Mouse (Mus musculus): ENCODE data around the gene Dlx5.
A peak's percentile ranks its signal among the peaks of the same experiment; 100 is the strongest.

Dlx5 gene

DNA sequence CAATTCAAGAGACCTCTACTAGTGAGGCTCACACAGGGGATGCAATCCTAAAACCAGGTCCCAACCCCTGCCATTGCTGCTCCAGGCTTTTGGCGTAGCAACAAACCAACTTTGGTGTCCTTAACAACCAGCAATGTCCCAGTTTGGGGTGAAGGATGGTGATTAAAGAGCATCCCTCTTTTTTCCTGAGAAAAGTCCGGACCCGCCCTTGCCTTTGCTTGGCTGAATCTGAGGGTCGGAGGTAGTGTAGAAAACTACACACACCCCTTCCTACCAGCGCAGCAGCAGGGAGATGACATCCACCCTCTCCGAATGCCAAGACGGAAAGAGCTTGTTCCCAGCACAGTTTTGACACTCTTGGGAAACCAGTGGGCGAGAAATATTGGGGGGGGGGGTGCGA, 6.2 kb downstream of the Dlx5 start:
- peak in 1 of 2 experiments; percentile 5 for DNase-seq

DNA sequence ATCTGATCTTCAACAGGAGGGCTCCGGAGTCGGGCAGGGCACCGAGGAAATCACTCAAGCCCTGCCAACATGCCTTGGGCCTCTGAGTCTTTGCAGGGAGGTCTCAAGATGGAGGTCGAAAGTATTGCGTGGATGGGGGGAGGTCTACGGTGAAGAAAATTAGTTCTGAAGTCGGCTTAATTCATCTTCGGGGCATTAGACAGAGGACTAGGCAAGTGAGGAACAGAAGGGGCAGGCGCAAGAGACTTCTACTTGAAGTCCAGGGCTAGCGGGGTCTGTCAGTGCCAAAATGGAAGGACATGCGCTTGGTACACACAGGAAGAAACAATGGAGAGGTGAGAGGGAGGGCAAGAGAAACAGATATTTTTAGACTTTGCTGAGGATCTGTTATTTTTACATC, 6.7 kb downstream of the Dlx5 start:
- DNase-seq = peak in 1 of 2 experiments; percentile 5

DNA sequence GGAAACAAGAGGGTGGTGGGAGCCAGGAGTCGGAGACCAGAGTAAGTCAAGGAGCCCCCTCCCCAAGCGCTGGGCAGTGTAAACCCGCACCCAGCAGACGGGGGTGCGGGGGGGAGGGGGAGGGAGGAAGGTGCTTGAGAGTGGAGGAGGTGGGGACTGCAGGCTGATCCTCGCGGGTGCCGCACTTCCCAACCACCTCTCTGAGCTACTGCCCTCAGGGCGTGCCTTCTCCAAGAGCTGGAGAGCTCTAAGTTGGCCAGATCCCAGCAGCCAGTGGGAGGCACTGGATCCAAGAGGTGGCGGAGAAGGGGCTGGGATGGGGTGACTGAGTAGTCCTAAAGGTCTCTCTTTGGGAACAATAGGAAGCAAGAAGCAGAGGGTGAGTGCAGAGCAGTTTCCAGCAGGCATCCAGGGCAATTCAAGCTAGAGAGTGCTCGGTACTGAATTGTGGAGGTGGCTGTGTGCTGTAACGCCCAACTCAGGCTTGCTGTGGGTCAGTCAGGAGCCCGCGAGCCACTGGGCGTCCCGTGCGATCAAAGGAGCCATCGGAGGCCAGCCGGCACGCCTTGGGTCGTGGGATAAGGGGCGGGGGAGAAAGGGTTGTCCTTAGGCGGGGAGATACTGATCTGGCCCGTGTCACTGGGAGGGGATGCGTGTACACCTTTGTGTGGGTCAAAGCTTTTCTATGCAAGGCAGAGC, 7.7 kb downstream of the Dlx5 start:
- DNase-seq = peak in 1 of 2 experiments; percentile 14

DNA sequence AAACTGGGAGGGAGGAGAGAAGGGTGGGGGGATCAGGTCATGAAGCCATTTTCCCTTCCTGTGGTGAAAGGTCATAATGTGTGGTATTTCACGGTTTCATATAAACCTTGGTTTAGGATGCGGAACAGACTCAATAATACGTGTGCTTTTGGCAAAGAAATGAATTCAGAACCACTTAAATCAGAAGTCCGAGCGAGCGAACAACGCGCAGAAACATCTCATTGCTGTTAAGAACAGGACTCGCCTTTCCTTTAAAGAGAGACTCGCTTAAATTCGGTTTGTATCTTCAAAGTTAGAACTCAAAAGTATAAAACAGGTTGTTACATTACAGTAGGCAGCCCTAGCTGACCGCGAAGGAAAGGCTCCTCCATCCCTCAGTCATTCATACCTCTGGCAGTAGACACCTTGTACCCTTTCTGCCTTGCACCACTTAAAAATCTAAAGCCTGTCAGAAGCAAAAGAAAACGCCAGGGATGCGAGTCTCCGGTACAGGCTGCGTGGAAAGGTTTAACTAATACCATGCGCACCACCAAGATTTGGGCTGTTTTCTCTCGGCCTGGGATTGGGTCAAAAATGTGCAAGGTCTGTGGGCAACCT, 8.3 kb downstream of the Dlx5 start:
- peak in 1 of 2 experiments; percentile 7 for DNase-seq

DNA sequence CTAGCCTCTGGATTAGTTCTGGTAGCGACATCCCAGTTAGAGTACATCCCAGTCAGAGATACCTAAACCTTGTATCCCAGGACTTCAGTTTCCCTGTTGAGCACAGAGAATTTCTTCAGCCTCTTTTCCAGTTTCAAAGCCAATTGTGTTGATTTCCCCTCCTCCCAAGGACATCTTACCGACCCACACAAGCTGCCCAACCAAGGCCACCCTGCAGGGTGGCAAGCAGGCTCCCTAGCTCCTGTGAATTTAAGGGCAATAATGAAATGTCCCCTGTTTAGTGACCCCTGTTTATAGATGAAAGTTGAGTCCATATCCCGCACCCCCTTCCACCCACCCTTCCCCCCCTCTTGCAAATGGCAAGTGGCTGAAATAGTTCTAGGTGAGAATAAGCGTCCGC, 9.0 kb downstream of the Dlx5 start:
- peak in 1 of 2 experiments; percentile 3 for DNase-seq

DNA sequence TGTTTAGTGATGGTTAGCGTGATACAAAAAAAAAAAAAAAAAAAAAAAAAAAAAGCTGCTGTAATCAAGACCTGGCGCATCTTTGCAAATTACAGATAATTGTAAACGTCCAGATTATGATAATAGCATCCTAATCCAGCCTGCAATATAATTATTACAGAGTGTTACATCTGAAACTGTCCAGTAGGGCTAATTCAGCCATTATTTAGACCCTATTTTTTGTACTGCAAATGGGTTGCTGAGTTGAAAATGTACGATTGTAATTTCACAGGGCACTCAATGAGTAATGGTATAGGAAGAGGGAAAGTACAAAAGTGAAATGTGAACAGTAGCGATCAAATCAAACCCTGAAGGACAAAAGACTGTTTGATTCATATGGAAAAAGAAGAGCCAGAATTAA, 10.2 kb downstream of the Dlx5 start:
- DNase-seq = no peak

DNA sequence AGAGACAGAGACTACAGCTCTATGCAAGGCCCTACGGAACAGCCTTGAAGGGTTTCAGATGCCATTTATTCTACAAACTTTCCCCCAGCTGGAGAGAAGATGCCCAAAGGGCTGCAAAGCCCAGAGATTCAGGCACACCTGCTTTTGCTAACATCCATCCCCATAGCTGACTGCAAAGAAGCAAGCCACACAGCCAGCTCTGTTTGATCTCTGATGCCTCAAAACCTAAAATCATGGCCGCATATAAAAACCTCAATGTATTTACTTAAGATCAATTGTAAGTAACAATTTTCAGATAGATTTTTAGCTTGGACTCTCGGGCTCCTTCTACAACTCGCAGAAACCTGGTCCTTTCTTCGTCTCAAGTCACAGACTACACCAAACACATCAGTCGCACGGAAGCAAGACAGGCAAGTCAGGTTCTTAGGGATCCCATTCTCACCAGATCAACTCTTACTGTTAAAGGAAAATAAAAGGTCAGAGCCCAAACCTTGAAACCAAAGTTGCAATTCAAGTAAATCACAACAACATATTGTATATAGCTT, 10.9 kb downstream of the Dlx5 start:
- no peak for DNase-seq

DNA sequence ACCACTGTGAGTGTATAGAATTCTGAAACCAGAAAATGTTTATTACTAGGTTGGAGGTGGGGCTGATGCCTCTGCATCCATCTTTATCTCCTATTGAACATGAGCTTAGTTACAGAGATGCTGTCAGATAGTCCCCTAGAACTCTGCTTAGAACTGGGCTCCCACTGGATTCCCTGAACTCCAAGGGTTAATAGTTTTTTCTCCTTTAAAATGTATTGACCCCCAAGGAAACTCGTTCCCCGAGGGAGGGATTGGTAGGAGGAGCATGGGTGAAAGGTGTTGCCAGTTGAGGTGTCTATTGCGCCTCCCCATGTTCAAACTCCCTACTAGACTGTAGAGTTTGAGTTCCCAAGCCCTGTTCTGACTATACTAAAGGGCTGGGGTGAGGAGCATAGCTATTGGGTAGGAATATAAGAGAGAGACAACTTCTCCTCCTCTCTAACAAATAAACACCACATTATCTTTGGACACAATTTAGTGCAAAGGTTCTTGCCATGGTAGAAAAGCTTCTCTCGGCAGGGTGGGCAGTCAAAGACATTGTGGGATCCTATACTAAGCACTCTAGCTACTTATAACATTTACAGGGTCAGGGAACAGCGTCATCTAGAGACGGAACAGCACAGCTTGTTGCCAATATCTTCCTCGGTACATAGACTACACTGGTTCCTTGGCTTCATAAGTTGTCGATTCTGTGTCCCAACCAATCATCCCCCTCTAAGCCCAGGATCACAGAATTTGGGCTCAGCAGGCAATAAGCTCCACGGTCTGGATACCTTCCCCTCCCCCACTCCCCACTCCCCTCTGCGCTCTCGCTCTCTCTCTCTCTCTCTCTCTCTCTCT, 11.7 kb downstream of the Dlx5 start:
- DNase-seq = no peak

DNA sequence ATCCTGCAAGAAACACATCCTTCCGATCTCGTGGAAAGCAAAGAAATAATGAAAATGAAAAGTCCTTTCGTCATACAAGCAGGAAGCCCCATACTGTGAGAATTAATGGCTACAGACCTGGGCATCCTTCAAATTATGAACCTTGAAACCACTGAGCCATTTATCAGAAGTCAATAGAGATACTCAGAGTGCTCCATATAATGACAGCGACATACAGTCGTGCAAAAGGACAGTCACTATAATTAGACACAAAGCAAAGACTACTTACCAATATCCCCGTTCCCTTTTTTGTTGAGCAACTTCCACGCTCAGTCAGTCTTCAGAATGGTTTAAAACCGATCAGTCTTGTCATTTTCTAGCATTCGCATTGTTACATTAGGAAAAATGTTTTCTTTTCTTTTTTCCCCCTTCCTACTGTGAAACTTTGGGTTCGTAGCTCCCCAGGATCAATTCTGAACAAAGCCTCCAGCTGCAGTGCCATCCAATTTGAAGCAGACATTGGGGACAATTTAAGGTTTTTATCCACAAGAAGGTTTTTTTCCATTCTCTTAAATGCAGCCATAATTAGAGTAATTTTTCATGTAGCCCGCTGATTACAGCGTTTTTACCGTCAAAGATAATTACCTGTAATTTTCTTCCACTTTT, 12.7 kb downstream of the Dlx5 start:
- no peak for DNase-seq

DNA sequence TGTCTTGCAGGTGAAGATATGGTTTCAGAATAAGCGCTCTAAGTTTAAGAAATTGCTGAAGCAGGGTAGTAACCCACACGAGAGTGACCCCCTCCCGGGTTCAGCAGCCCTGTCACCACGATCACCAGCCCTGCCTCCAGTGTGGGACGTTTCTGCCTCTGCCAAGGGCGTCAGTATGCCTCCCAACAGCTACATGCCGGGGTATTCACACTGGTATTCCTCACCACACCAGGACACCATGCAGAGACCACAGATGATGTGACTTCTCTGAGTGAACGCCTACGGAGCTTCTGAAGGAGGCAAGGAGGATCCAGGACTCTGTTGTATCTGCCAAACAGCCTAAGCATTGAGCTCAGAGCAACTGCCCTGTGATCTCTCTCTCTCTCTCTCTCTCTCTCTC, 14.9 kb downstream of the Dlx5 start:
- no peak for DNase-seq

DNA sequence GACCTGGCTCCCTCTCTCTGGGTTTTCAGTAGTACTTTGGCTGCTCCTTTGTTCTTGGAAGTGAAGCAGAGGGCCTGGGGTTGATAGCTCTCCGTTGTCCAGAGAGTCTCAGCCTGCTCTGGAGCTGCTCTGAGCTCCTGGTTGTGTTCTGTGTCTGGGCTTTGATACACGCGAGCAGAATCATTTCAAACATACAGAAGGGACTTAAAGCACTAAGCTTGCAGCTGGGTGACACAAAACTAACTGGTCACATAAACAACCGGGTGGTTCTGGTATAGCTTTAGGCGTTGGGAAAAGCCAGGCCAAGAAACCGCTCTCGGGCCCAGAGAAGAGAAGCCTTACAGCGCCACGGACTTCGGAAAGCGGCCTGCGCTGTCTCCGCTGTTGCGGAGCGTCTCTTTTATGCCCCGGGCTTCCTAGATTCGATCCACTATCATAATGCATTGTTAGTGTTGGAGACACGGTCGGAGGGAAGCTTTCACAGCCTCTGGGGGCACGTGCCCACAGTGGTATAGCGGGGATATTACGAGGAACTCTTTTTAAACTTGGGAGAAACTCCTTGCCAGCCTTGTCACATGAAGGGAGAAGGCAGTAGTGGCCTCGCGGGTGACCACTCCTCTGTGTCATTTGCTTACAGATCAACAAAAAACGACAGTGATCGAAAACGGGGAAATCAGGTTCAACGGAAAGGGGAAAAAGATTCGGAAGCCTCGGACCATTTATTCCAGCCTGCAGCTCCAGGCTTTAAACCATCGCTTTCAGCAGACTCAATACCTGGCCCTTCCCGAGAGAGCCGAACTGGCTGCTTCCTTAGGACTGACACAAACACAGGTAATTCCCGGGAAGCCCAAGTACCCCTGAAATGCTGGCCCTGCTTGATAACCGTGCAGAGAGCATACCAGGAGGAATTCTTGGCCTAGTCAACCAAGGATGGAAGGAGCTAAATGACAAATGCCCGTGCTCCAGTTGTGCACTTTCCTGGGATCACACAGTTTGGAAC, 17.1 kb downstream of the Dlx5 start:
- no peak for DNase-seq

DNA sequence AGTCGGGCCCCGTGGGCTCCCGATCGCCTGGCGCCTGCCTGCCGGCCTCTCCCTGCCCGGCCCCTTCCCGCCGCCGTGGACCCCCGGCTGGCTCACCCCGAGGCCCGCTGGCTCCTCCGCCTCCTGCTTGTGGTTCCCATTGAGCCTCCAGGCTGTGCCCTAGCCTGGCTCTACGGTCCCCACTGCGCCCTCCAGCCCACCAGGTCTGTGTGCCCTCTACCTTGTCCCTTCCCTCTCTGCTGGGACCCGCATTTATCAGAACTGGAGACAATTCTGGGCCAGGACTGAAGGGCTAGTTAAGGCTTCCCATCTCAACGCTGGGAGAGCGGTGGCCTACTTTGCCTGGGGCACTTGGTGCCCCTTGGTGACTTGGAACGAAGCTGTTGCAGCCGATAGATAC, 17.9 kb downstream of the Dlx5 start:
- no peak for DNase-seq

DNA sequence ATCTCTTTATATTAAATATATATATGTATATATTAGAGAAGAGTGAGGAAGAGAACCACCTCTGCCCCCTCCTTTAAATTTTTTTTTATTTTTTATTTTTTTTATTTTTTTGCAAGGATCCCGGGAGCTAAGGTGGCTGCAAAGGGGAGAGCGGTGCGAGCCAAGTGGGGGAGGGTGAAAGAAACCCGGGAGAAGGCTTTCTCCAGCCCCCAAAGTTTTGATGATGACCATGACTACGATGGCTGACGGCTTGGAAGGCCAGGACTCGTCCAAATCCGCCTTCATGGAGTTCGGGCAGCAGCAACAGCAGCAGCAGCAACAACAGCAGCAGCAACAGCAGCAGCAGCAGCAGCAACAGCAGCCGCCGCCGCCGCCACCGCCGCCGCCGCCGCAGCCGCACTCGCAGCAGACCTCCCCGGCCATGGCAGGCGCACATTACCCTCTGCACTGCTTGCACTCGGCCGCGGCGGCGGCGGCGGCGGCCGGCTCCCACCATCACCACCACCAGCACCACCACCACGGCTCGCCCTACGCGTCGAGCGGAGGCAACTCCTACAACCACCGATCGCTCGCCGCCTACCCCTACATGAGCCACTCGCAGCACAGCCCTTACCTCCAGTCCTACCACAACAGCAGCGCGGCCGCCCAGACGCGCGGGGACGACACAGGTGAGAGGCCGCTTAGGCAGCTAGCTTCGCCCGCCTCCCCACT, 18.6 kb downstream of the Dlx5 start, which contains the start of gene Dlx6:
TSS of gene Dlx6 (plus strand) at position 175 of the 711 bp plus-strand sequence.
- no peak for DNase-seq

DNA sequence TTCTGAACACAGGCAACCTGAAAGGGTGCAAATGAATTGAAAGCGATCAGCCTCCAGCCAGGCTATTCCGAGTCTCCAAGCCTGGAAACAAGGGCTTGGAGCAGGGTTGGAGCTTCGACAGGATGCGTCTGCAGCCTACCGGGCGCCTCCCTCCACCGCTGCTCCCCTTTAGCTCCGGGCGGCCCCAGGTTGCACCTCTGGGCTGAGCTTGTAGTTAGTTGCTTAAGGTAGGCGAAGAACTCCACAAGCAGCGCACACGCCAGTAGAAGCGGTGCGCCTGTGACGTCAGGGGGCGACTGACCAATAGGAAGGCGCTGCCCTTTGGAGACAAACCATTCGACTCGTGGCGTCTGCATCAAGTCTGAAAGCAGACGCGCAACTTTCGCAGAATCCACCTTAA, 19.3 kb downstream of the Dlx5 start:
- DNase-seq = peak; percentile 57 to 61

DNA sequence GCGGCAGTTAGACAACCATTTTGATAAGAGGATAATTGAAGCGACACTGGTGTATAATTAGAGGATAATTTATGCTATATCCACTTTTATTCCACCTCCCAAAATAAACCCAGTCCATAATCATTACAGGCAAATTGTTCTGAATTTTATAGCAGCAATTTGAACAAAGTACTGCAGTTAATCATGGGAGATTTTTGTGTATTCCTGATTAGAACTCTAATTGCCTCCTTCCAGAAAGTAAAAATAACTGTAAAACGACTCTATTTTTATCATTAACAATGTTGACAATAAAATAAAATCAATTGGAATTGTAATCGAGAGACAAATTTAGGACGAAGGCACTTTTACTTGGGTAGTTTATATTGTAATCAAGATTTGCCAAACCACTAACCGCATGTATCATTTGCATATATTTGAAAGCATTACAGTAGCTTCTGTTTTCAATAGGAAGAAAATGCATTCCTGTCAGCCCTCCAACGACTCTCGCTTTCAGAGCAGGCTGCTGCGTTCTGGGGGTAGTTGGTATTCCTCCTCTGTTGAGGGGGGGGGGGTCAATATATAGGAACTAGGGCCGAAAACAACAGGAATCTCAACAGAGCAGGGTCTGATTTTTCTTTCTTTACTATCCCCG, 20.0 kb downstream of the Dlx5 start:
- no peak for DNase-seq

DNA sequence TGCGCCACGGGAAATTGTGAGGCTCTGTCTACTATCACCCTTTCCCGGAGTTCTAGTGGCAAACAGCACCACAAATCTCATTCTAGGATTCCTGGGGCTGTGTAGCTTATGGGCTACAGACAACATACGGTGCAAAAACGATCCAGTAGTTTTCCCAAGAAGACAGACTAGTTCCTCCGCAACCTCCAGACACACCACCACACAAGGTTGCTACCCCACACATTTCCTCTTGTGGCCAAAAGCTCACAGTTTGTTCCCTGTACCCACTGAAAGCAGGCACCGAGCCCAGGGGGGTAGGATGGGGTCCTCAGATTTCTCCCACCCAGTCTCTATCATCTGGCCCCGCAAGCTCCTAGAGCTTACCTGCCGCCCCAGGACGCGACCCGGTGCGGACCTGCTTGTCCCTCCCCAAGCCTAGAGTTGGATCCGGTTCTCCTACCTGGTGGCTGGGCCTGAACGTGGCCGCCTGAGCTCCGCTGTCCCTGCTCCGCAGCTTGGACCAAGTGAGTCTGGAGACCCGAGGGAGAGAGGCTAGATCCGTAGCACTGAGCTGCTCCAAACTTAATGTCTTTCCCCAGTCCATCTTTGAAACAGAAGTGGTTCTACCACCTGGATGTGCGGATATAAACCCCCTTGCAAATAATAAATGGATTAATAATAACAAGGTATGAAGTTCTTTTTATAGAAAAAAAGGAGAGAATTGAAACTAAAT, 20.6 kb downstream of the Dlx5 start:
- no peak for DNase-seq

DNA sequence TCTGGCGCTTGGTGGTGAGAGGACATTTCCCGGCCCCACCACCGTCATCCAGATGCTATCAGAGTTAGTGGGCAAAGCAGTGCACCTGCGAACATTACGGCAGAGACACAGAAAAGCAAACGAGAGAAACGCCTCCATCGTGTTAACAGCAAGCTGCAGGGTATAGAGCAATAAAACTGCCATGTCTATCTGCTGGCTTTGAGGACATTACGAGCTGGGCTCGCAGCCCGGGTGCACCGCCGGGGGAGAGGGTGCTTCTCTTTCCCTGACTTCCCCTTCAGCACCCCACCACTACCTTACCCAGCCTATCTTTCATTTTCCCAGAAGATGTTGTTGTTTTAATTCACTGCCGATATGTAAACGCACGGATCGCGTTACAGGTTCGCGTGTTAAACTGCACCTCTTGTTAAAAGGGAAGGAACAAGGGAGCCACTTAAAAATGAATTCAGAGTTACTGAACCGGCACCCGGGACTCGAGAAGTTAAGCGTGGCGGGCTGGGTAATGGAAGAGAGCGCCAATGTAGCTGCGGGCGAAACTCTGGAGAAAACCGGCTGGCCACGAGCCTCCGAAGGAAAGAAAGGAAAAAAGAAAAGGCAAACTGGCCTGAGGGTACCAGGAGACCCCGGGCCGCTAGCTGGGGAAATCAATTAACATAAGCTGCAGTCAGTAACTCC, 21.3 kb downstream of the Dlx5 start:
- DNase-seq = no peak

DNA sequence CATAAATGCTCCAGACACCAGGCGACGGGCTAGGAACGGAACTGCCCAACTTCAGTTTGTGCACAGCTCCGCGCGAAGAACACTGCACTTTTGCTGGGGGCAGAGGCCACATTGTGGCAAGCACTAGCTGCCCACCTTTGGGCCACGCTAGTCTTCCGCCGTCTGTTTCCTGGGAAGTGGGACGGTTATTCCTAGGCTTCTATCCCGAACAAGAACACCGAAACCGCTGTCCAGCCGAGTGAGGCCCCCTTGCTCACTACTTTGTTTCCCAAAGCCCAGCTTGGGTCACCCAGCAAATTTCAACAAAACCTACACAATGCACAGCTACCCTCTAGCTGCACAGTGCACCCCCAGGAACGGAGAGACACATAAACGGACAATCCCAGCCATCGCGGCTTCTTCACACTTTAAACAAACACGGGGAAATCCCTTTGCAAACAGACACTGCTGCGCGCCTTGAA, 21.9 kb downstream of the Dlx5 start:
- no peak for DNase-seq

Data from cerebellum, postnatal 14 days (tissue).